Mouse (Mus musculus): ENCODE measurements around the gene Eya4.

Eya4 gene

GRCm38 (mm10) chr10:23350011-23350911 lies at the start of gene Eya4:
Eya4 (minus strand) TSS chr10:23350786.
- DNase-seq (ENCODE audit: low spot score in 2 of 2) = peak; percentile 21 to 32

GRCm38 (mm10) chr10:23395399-23395798 lies 44.8 kb upstream of the Eya4 start:
- DNase-seq (ENCODE audit: low spot score in 2 of 2) = no peak

- DNase-seq (ENCODE audit: low spot score in 2 of 2) = no peak
Measured at GRCm38 (mm10) chr10:23394556-23395245, 44.1 kb upstream of the Eya4 start.

- no peak for DNase-seq (ENCODE audit: low spot score in 2 of 2)
Measured at GRCm38 (mm10) chr10:23394152-23394551, 43.6 kb upstream of the Eya4 start.

- no peak for DNase-seq (ENCODE audit: low spot score in 2 of 2)
Measured at GRCm38 (mm10) chr10:23363866-23364265, 13.3 kb upstream of the Eya4 start.

GRCm38 (mm10) chr10:23349392-23350010 lies 1.1 kb downstream of the Eya4 start:
- DNase-seq (ENCODE audit: low spot score in 2 of 2) = peak in 1 of 2 experiments; percentile 10

GRCm38 (mm10) chr10:23348893-23349391 lies 1.6 kb downstream of the Eya4 start:
- DNase-seq (ENCODE audit: low spot score in 2 of 2) = peak in 1 of 2 experiments; percentile 15

- peak; percentile 4 to 12 for DNase-seq (ENCODE audit: low spot score in 2 of 2)
Measured at GRCm38 (mm10) chr10:23348101-23348892, 2.3 kb downstream of the Eya4 start.

- DNase-seq (ENCODE audit: low spot score in 2 of 2) = no peak
Measured at GRCm38 (mm10) chr10:23337250-23337649, 13.3 kb downstream of the Eya4 start.

GRCm38 (mm10) chr10:23332768-23333167 lies 17.8 kb downstream of the Eya4 start:
- no peak for DNase-seq (ENCODE audit: low spot score in 2 of 2)

- no peak for DNase-seq (ENCODE audit: low spot score in 2 of 2)
Measured at GRCm38 (mm10) chr10:23327651-23328050, 22.9 kb downstream of the Eya4 start.

- DNase-seq (ENCODE audit: low spot score in 2 of 2) = no peak
Measured at GRCm38 (mm10) chr10:23322275-23322674, 28.3 kb downstream of the Eya4 start.

GRCm38 (mm10) chr10:23295616-23296015 lies 55.0 kb downstream of the Eya4 start:
- DNase-seq (ENCODE audit: low spot score in 2 of 2) = no peak

GRCm38 (mm10) chr10:23292495-23292894 lies 58.1 kb downstream of the Eya4 start:
- peak in 1 of 2 experiments; percentile 5 for DNase-seq (ENCODE audit: low spot score in 2 of 2)

GRCm38 (mm10) chr10:23277371-23277770 lies 73.2 kb downstream of the Eya4 start:
- DNase-seq (ENCODE audit: low spot score in 2 of 2) = no peak

GRCm38 (mm10) chr10:23271050-23271621 lies 79.5 kb downstream of the Eya4 start:
- no peak for DNase-seq (ENCODE audit: low spot score in 2 of 2)

GRCm38 (mm10) chr10:23270502-23270901 lies 80.1 kb downstream of the Eya4 start:
- DNase-seq (ENCODE audit: low spot score in 2 of 2) = no peak

GRCm38 (mm10) chr10:23252180-23252579 lies 98.4 kb downstream of the Eya4 start:
- no peak for DNase-seq (ENCODE audit: low spot score in 2 of 2)

GRCm38 (mm10) chr10:23246485-23246884 lies 104.1 kb downstream of the Eya4 start:
- DNase-seq (ENCODE audit: low spot score in 2 of 2) = no peak

GRCm38 (mm10) chr10:23236918-23237317 lies 113.7 kb downstream of the Eya4 start:
- no peak for DNase-seq (ENCODE audit: low spot score in 2 of 2)

GRCm38 (mm10) chr10:23235405-23235804 lies 115.2 kb downstream of the Eya4 start:
- DNase-seq (ENCODE audit: low spot score in 2 of 2) = no peak
